Mouse (Mus musculus): ENCODE data around the gene Notch2. TPM values are rescaled to one million over a fixed set of nuclear protein-coding genes. Genes with fewer than 3 reads are reported as not detected.

The Notch2 gene
- total RNA-seq (2022), result 10 to 100 TPM; 15.1 to 20.0 (median 15.4) TPM

DNA sequence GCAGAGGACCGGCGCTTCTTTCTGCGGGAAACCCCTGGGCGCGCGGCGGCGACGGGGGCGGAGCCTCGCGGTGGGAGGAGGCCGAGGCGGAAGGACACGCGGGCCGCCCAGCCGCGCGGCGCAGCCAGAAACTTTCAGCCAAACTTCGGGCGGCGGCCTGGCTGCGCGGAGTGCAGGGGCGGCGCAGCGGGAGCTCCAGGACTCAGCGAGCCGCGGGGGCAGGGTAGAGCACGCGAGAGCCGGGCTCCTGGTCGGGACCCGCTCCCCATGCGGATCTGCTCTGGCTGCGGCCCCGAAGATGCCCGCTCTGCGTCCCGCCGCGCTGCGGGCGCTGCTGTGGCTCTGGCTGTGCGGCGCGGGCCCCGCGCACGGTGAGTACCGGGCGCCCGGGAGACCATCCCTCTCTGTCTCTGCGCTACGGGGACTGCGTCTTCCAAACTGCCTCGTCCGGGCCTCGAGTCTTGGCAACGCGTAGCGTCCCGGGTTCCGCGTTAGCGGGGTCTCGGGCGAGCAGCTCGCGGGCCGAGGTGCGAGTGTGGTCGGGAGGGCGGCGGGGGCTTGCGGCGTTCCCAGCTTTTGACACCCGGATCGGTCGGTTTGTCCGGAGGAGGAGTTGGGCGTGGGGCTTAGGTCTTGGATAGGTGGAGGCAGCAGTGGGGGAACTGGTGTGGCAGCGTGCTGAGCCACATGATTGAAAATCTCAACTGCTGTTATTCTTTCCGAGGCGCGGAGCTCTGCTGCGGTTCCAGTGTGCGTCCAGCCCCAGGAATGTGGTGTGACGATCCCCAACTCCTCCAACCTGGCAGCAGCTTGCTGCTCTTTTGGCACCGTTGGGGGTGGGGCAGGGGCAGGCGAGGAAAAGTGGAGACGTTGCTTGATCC, at the start of gene Notch2:
Gene Notch2, plus strand, starts transcription at position 127 of the 881 bp plus-strand sequence.
- peak; percentile 94 for DNase-seq (ENCODE audit: low spot score)

DNA sequence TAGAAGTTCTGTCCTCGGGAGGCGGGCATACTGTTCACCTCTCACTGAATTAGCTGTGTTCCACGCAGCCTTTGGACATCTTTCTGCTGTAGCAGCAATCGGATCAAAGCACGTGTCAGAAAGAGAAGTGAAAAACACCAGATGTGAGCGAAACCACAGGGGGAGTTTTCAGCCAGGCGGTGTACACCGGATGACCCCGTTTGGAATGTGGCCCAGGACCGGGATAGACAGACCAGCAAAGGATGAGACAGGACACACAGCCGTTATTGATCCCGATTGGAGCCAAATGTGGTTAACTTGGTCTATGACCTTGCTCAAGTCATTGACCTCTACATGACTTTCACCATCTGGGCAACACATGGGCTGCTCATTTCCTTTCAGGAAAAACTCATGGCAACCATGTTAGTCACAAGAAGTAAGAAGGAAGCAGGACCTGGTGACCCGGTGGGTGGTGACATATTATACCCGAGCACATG, 48.4 kb upstream of the Notch2 start:
- DNase-seq (ENCODE audit: low spot score), result peak; percentile 57

DNA sequence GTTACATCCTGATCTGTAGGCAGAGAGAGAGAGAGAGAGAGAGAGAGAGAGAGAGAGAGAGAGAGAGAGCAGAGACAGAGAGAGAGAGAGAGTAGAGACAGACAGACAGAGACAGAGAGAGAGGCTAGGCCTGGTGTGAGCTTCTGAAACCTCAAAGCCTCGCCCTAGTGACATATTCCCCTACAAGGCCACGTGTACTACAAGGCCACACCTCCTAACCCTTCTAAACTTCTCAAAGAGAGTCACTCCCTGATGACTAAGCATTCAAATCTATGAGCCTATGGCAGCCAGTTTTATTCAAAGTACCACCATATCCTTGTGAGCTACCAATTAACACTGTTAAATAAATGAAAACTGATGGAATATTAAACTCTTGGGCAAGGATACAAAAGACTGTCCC, 45.7 kb upstream of the Notch2 start:
- DNase-seq (ENCODE audit: low spot score), result no peak

DNA sequence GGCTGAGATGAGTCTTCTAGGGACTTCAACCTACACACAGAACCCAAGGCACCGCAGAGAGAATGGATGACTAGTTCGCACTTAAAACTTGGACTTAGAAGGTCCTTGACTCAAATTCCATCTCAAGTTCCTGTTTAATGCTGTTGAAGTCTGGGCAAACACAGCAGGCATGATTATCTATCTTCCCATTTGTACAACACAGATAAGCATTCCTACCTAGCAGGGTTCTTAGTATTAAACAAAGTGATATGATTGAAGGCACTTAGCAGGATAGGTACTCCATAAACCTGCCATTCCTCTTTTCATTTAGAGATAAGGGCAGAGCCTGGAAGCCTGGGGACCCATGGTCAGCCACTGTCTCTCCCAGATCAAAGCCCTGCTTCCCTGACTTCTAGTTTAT, 45.1 kb upstream of the Notch2 start:
- DNase-seq (ENCODE audit: low spot score), result no peak

DNA sequence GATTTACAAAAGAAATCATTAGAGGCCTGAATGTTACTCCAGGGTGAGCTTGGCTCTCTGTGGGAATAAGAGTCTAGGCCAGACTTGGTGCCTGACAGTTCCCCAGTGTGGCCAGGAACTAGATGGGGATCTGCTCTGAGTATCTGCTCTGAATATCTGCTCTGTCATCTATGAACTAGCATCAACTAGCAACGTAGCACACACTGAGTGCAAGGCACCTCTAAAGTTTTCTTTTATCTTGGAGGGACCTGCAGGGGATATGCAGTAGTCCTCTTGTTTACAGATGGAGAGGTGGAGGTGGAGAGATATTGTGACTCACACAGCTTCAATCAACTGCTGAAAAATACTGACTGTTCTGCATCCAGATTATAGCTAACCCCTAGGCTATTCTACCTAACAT, 44.3 kb upstream of the Notch2 start:
- DNase-seq (ENCODE audit: low spot score), result no peak

DNA sequence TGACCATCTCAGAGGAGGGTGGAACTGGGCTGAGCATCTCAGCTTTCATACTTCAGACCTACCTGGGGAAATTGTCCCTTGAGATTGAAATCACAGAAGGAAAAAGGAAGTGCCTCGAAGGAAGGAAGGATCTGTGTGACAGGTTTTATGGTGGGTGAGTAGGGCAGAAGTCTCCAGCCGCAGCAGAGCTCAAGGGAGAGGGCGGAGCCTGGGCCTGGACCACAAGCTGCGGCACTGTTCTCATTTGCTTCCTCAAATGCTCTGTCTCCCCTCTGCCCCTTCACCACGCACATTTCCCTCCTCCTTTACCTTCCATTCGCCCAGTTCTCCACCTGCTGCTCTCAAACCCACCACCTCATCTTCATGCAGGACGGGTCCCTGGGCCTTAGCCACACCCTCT, 42.2 kb upstream of the Notch2 start:
- no peak for DNase-seq (ENCODE audit: low spot score)

DNA sequence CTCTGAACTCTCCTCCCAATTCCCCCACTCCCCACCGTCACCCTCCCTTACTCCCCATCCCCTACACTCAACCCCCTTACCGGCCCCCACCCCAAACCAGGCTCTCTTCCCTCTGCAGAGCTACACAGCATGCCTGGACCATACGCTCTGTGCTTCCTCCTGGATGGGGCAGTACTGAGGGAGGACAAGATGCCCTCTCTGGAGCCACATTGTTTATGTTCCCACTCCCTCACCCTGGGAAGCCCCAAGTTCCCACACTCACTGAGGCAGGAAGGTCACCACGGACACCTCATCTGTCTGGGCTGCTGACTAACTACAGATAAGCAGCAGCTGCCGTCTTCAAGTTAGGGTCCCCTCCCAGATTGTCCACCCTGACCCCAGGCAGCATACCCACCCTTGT, 41.1 kb upstream of the Notch2 start:
- no peak for DNase-seq (ENCODE audit: low spot score)

DNA sequence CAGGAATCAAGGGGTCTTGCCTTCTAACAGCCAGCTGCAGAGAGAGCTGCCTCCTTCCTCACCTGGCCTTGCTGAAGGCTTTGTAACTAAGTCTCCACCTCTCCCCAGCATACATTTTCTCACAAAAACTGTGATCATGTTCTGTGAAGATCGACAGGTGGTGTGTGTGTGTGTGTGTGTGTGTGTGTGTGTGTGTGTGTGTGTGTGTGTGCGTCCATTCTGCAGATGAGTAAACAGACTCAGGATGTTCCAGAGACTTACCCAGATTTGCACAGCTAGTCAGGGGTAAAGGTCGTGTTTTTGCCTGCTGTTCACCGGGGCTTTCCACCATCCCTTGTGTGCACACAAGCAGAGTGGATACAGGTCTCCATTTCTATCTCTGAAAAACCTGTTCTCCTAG, 40.6 kb upstream of the Notch2 start:
- no peak for DNase-seq (ENCODE audit: low spot score)

DNA sequence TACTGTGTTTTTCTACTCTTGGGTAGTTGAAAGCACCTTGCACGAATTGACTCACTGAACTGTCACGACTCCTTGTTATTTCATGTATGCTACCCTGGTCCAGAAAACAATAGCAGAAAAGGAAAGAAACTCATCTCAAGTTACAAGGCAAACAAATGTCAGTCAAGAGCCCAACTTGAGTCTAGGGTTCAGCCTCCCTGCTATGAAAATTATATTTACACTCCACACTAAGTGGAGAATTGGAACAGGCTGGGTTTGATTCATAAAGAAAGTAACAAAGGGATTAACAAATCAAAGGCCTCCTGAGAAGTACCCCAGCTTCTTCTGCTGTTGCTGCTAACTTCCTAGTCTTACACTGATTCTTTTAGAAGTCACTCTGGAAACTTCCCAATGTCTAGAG, 40.0 kb upstream of the Notch2 start:
- no peak for DNase-seq (ENCODE audit: low spot score)

DNA sequence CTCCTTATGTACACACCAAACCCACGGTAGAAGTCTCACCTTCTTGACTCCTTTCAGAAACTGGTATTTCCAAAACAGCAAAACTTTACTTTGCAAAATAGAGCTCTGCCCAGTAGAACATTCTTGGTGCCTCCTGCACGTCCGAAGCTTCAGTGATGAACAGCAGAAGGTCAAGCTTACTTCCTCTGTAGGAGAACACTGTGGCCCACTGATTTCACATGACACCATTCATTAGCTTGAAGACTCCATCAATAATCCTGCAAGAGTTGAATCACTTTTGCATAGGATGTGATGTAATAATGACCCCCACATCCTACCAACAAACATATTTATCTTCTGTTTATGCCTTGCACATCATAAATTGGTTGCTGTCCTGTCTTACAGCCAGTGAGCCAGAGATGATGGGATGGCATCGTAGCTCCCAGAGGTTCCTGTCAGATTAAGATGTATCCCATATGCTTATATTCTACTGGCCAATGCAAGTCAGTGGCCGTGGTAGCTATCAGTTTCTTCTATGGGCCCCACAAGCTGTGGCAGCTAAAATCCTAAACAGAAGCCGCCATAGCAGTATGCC, 39.0 kb upstream of the Notch2 start:
- DNase-seq (ENCODE audit: low spot score), result no peak

DNA sequence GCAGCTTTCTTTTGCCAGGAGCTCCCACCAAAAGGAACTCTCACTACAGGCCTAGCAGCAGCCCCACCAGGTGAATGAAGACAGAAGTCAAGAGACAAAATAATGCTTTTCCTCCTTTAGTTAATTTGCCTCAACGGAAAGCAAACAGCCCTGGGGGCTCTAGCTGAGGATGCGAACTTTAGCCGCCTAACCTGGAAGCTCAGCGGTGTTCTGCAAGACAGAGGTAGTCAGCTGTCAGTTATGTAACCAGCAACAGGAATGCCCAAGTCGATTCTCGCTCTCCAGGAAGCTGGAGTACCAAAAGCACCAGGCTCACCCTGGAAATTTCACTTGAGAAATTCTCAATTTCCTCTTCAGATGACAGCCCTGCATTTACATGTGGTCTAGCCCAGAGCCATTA, 36.6 kb upstream of the Notch2 start:
- no peak for DNase-seq (ENCODE audit: low spot score)

DNA sequence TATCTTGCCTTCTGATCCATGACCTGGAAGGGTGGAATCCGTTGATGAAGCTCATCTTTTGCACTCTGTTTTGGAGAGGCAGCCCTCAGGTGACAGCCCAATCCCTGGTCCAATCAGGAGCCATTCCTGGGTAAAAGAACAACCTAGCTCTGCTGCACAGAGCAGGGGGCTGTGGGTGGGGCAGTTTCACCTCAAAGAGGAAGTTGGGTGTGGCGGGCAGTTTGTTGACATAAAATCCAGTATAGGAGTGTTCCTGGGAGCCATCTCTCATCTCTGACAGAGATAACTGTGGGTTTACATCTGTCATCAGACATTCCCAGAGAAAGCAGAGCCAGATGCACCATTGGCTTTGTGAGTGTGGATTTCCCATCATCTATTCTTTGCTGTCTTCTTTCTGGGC, 34.6 kb upstream of the Notch2 start:
- DNase-seq (ENCODE audit: low spot score), result no peak

DNA sequence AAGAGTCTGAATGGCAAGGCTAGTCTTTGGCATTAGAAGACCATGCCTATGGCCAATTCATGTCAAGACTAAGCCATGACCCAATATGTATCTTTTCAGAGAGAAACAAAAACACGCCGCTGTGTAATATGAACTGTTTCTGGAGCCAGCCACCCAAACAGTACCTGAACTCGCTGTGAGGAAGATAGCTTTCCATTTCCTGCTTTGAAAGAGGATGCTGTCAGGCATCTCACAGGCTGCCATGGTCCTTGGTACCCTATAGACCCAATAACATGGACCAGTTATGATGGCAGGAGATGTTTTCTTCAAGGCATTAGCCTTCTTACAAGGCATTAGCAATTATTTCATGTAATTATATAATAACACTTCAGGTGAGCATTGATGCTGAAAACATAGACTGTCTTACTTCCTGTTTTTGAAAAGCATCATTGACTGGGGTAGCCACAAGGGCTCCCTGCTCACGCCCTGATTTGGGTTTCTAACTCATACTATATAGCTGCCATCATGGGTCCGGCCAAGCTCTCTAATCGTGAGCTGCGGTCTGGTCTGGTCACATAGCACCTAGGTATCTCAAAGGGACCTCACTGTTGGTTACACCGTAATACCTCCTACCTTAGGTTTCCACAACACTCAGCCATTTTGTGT, 32.5 kb upstream of the Notch2 start:
- no peak for DNase-seq (ENCODE audit: low spot score)

DNA sequence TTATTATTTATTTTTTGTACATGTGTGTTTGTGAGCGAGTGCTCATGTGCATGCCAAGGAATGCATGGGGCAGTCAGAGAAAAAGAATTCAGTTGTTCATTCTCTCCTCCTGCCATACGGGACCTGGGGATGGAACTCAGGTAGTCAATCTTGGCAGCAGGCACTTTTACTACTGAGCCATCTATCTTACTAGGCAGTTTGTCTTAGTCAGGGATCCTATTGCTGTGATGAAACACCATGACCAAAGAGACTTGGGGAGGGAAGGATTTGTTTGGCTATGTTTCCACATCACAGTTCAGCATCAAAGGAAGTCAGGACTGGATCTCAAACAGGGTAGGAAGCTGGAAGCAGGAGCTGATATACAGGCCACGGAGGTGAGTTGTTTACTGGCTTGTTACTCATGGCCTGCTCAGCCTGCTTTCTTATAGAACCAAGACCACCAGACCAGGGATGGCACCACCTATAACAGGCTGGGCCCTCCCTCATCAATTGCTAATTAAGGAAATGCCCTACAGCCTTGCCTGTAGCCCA, 31.9 kb upstream of the Notch2 start:
- DNase-seq (ENCODE audit: low spot score), result no peak

DNA sequence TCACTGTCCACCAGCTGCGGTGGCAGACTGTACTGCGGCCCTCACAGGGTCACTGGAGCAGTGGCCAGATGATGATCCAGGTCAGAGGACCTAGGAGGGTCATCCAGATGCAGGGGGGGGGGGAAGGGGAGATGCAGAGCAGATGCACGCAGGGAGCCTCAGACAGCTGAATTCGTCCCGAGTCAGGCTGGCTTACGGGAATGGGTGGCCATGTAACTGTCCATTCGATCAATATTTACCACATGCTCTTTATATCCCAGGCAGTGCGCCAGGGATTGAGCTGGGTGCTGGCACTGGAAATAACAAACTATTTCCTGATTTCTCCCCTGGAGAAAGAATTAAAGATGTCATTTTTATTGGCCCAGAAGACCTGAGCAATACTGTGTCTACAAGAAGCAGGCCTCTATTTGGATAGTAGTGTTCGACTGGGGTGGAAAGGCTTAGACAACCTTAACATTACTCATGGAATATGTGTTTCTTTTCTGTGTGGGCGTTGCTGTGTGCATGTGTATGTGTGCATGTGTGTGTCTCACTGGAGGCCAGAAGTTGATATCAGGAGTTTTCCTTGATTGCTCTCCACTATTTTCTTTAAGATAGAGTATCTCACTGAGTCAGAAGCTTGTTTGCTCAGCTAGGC, 28.3 kb upstream of the Notch2 start:
- no peak for DNase-seq (ENCODE audit: low spot score)

DNA sequence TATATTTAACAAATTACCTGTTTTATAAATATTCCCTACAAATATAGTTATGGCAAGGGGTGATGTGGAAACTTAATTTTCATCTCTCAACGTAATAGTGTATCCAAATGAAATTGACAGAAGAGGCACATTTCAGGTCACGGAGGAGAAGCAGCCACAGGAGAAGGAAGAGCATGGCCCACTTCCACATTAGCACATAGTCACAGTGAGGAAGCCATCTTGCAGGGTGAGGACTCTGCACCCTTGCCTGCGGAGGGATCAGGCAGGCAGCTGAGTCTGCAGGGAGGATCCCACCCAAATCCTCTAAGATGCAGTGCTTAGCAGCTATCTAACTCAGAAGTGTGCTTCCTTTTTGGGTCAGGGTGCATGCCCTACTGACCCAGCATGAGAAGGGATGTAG, 27.6 kb upstream of the Notch2 start:
- DNase-seq (ENCODE audit: low spot score), result no peak

DNA sequence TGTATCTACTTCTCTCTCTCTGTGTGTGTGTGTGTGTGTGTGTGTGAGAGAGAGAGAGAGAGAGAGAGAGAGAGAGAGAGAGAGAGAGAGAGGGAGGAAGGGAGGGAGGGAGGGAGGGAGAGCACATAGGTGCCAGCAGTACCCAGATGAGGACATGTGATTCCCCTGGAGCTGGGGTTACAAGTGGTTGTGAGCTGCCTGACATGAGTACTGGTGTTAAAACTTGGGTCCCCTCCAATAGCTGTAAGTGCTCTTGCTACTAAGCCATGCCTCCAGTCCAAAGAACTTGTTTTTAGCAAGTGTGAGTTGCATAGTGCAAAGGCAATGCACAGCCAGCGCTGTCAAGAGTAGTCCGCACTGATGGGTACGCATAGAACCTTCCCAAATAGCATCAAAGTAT, 26.2 kb upstream of the Notch2 start:
- DNase-seq (ENCODE audit: low spot score), result no peak

DNA sequence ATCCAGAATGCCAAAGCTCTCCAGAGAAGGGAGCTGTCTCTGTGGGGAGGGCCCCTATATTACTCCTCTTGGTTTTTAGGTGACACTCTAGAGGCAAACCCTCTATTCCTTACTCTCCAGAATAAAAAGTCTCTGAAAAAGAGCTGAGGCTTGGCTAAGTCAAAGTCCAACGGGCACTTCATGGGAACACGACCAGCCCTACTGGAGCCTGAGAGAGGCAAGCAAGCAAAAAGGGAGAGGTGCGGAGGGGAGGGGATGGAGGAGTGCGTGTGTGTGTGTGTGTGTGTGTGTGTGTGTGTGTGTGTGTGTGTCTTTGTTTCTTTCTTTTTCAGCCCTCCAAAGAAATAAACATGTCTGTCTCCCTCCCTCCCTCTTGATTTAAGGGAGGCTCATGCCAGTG, 24.6 kb upstream of the Notch2 start:
- no peak for DNase-seq (ENCODE audit: low spot score)

DNA sequence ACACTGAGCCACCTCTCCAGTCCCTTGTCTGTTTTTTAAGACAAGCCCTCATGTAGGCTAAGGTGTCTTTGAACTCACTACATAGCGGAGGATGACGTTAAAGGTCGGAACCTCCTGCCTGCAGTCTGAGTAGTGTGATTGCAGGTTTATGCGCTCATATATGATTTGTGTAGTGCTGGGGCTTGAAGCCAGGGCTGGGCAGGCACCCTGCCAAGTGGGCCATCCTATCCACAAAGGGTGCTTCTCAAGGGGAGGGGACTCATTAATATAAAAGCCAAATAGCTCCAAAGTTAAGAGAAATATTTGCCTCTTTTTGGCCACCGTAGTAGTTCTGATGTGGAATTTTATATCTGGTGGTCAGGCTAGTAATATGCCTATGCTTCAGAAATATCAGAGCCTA, 22.8 kb upstream of the Notch2 start:
- no peak for DNase-seq (ENCODE audit: low spot score)

DNA sequence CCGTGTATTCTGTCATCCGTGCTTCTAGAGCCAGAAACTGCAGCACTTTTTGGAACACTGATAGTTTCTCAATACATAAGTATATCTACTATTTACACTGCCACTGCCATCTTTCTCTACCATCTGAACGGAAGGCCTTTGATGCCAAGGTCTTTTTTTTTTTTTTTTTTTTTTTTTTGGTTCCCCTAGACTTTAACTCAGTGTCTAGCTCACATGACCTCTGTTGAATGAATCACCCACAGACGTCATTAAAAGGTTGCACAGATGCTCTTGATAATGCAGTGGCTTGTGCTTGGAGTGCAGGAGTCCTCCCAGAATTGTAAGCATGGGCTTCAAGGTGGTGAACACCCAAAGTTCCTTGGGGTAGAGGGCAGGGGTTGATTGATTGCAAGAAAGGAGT, 21.0 kb upstream of the Notch2 start:
- no peak for DNase-seq (ENCODE audit: low spot score)

DNA sequence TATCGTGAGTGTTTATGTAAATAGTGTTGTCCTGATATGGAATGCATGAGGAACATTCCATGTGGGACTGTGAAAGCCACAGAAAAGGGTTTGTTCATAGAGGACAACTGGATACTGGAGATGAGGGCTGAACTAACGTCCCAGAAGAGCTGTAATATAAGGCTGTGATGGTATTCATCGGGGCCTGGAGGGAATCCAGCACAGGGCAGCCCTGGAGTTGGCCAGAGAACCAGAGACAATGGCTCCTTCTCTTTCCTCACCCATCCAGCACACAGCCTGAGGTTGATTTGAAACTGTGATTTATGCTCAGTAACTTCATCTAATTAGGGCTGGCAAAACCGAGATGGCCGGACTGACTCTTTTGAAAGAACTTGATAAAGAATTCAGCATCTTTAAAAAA, 20.1 kb upstream of the Notch2 start:
- DNase-seq (ENCODE audit: low spot score), result no peak

DNA sequence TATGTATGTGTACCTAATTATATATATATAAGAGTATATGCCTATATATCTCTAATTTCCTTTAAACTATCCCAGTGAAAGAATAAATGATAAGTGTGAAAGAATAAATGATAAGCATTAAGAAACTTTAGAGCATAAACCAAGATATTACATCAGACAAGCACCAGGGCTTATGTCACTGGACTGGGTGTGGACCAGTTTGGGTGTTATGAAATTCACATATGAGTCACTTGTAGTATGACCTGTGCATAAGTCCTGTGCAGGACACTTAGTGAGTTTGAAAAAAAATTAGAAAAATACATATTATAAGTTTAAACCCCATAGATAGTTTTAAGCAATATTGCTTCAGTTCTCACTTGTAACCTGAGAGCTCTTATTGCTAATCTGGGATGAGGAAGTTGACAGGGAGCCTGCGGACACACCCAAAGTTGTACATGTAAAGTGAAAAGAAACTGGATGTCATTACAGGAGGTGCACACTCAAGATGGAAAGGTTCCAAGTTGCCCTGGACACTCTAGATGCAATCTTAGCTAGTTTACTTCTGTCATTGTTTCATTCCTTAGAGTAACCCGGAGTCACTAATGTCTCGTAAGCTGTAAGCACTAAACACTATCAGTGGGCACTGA, 19.3 kb upstream of the Notch2 start:
- DNase-seq (ENCODE audit: low spot score), result no peak
